ENCODE assay signal across 22 mouse cellular contexts in genomic region chr19:15973365-15973764, GRCm38 (mm10).
"Had no signal": no experiment of that assay in that cellular context is flagged by ENCODE, and none has a peak within 500 bp of the region (broad histone marks: within the 10 kb centered on the region; RNA-seq: fewer than 3 reads in every experiment).

No protein-coding gene starts in this region.

- DNase-seq: liver, postnatal 0 days; lung, adult 2 months; lung, postnatal 14 days; lung, postnatal 36 days; midbrain, embryonic 14.5 days; retina, postnatal 1 day; right cerebral cortex, adult 18-20 months; right cerebral cortex, postnatal 25 days; right cerebral cortex, postnatal 4 days; spleen, adult 18-20 months; thymus, adult 2 months; thymus, postnatal 25 days; thymus, postnatal 4 days had no signal

- H3K27me3 ChIP-seq: liver, embryonic 15.5 days; lung, embryonic 15.5 days; midbrain, embryonic 12.5 days; neural tube, embryonic 13.5 days; neural tube, embryonic 15.5 days had no signal

- H3K9ac ChIP-seq: liver, embryonic 15.5 days; liver, postnatal 0 days; lung, embryonic 15.5 days; midbrain, embryonic 12.5 days; neural tube, embryonic 13.5 days; neural tube, embryonic 15.5 days had no signal

- H3K4me1 ChIP-seq: lung, embryonic 15.5 days; midbrain, embryonic 10.5 days; midbrain, embryonic 12.5 days; neural tube, embryonic 13.5 days; neural tube, embryonic 15.5 days had no signal

- H3K9me3 ChIP-seq: liver, embryonic 15.5 days; lung, embryonic 15.5 days; midbrain, embryonic 10.5 days; midbrain, embryonic 12.5 days; neural tube, embryonic 13.5 days; neural tube, embryonic 15.5 days had no signal

- H3K4me3 ChIP-seq: liver, embryonic 15.5 days; lung, embryonic 15.5 days; midbrain, embryonic 10.5 days; midbrain, embryonic 12.5 days; myocyte; neural tube, embryonic 13.5 days; neural tube, embryonic 15.5 days had no signal

- H3K27ac ChIP-seq: liver, embryonic 15.5 days; lung, embryonic 15.5 days; midbrain, embryonic 10.5 days; midbrain, embryonic 12.5 days; neural tube, embryonic 13.5 days; neural tube, embryonic 15.5 days had no signal

- H3K4me2 ChIP-seq: liver, embryonic 15.5 days; lung, embryonic 15.5 days; midbrain, embryonic 12.5 days; neural tube, embryonic 13.5 days; neural tube, embryonic 15.5 days had no signal

- ATAC-seq: liver, postnatal 0 days; lung, postnatal 0 days; midbrain, embryonic 16.5 days had no signal
